Mouse (Mus musculus): Measurements from ENCODE around the gene Sergef. TPM values are rescaled to one million over a fixed set of nuclear protein-coding genes. Genes with fewer than 3 reads are reported as not detected.
A peak's percentile ranks its signal among the peaks of the same experiment; 100 is the strongest.

Sergef gene
- total RNA-seq, 2 experiments from 2014 or later: 8.7 to 10.6 TPM

DNA sequence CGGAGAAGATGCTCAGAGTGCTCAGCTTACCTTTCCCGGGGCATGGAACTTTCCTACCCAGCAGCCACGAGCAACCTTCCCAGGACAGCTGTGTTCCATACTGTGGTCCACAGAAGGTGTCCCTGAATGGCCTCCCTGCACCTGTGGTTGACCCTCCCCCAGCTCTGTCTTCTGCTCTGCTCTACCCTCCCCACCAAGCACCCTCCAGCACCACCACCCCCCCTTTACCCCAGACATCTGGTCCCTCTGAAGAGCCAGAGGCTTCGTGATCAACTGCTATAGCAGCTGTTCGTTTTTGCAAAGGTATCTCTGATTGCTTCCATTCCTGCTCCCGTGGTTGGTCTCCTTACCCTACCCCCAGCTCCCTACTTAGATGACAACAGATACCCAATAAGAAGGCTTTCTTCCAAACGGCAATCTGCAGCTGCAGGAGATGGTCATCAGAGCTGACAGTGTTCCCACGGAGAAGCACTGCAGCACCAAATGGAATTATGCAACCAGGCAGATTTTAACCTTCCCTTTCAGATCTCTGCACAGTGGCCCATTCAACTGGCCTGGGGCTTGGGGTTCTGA, 58.2 kb downstream of the Sergef start:
- DNase-seq (ENCODE audit: low spot score in 2 of 2): no peak

DNA sequence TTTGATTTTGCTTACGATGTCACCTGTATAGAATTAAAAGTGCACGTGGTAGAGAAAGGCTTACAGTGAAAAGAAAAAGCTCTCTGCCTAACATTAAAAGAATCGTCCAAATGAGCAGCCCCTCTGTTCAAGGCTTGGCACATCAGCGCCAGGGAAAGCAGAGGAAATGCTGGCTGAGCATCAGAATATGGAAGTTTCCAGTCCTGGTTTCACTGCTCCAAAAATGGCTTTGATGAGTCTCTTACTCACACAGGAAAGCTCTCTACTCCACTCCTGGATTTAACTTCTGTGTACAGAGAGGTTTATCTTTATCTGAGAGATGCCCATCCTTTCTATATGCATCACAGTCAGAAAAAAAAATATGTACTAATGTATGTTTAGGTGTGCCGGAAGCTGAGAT, 61.5 kb downstream of the Sergef start:
- DNase-seq (ENCODE audit: low spot score in 2 of 2): no peak

DNA sequence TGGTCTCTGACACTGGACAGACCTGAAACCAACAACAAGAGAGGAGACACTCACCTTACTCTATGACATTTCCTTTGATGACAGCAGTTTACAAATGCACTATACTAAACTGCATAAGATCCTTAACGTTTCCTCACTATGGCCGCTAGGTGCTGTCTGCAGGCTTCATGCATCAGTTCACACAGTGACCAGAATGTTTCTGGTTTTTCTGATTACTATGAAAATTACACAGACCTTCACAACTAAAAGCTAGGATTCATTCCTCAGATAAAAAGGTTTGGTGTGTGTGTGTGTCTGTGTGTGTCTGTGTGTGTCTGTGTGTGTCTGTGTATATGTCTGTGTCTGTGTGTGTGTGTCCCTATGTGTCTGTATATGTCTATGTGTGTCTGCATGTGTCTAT, 63.7 kb downstream of the Sergef start:
- no peak for DNase-seq (ENCODE audit: low spot score in 2 of 2)

DNA sequence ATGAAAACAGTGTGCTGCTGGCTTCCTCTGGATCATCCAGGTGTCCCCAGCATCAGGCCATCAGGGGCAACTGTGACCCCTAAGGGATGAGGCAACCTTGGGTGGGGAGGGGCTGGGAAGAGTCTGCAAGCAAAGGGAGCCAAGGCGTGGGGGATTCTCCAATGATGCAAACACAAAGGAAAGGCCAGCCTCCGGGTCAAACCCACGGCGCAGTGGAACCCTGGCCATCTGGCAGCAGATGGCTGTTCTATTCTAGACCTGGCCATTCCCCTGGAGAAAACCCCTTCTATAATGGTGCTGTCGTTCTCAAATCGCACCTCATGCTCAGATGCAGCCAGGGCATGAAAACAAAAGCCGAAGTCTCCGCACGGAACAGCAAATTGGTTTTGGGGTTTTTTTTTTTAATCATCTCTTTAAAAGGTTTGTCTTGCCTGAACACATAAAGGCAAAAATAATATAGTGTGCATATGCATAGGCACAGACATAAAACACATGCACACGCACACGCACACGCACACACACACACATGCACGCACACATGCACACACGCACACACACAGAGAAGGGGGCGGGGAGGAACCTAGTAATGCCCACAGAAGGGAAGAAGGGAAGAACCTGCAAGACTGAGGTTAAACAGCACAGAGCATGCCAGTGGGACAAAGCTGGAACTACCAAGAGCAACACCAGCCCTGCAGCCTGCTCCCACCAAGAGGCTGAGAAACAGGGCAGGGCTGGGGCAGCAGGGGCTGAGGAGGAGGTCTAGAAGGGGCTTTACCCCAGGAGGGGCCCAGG, 66.6 kb downstream of the Sergef start:
- DNase-seq (ENCODE audit: low spot score in 2 of 2): no peak

DNA sequence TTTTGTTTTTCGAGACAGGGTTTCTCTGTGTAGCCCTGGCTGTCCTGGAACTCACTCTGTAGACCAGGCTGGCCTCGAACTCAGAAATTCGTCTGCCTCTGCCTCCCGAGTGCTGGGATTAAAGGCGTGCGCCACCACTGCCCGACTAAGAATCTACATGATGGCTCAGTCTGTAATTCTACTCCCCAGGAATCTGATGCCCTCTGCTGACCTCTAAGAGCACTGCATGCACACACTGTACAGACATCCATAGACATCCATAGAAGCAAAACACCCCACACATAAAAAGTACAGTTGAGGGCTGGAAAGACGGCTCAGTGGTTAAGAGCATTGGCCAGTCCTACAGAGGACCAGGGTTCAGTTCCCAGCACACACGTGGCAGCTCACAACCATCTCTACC, 70.1 kb downstream of the Sergef start:
- DNase-seq (ENCODE audit: low spot score in 2 of 2): peak in 1 of 2 experiments; percentile 24

DNA sequence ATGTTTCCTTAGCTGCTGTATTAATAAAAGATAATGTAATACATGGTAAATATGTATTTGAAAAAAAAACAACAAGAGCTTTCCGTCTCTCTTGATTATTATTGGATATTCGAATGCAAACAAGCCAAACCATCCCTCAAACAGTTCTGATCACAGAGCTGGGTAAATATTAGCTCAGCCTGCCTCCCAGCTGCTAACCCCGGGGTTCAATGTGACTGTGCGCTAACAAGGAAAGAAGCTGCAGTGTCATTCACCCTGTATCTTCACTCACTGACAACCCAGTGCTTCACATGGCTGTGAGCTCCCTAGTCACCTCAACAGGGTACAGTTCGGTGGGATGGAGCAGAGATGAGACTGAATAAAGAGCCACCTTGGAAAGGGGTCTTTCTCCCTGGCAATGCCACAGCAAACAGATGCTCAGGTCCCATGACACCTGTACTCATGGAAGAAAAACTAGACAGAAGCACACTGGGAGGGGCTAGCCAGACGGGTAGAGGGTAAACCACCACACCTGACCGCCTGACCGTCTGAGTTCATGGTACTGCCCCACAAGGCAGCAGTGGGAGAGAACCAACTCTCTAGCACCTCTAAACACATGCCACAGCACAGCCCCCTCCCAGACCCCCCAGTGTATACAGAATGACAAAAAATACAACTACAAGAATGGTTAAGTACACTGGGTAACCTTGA, 73.1 kb downstream of the Sergef start:
- no peak for DNase-seq (ENCODE audit: low spot score in 2 of 2)

DNA sequence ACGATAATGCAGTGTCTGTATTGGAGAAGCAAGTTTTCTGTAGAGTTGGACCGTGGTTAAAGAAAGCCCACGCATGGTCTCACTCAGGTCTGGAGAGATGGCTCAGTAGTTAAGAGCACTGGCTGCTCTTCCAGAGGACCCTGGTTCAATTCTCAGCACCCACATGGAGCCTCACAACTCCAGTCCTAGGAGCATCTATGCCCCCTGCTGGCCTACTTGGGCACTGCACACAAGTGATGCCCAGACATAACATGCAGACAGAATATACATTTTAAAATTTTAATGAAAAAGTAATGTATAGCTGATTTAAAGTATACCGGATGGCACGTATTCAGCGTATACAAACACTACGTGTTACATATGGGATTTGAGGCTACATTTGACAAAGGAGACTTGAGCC, 74.2 kb downstream of the Sergef start:
- DNase-seq (ENCODE audit: low spot score in 2 of 2): no peak

DNA sequence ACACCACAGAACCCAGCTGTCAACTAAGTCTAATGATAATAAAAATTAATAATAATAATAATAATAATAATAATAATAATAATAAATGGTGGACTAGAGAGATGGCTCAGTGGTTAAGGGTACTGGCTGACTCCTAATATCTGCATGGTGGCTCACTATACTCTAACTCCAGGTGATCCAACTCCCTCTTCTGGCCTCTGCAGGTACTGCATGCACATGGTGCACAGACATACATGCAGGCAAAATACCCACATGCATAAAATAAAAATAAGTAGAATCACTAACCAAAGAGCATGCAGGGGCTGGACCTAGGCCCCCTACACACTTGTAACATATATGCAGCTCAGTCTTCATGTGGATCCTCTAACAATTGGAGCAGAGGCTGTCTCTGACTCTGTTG, 75.8 kb downstream of the Sergef start:
- DNase-seq (ENCODE audit: low spot score in 2 of 2): no peak

DNA sequence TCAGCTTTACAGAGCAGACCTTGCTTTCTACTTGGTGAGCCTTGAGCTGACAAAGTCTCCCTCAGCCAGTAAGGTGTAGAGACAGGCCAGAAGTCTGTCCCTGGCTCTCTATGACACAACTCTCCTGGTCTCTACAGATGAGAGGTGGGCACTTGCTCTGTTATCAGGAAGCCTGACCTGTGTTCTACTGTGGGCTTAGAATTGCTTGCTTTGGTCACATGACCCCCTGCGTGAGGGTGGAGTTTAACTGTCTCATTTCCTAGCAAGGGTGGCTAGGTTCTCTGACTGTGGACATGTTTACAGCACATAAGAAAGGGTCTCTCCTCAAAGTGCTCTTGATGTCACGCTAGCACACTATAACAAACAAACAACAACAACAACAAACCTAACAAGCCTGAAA, 79.5 kb downstream of the Sergef start:
- no peak for DNase-seq (ENCODE audit: low spot score in 2 of 2)

DNA sequence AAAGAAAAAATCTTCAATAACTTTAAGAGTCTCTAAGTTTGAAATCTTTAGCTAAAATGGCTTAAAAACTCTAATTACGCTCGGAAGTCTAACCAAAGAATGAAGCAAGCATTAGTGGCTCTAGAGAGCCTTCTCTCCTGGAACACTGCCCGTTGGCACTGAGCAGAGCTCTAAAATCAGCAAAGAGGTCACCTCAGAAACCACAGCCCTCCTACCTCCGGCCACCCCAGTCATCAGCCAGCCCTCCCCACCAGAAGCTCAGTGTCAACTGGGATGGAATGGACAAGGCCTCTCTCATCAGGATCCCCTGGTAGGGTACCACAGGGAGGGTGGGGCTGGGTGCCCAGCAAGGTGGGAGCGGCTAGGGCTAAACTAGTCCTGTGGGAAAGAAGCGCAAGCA, 80.0 kb downstream of the Sergef start:
- peak in 1 of 2 experiments; percentile 20 for DNase-seq (ENCODE audit: low spot score in 2 of 2)

DNA sequence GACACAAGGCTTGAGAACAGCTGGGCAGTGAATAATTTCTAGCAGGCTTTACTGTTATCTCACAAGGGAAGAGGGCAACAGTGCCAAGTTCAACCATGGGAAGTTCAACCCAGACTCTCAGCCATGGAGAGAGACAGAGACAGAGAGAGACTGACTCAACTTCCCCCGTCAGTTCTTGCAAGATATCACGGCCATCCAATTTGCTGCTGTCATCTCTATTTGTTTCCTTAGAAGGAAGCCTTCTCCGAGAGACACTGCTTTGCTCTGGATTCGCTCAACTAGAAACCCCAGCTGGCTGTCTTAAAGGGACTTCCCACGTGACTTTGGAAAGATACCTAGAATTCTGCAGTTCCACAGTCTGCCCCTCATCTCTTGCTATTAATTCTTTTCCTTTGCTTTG, 80.6 kb downstream of the Sergef start:
- DNase-seq (ENCODE audit: low spot score in 2 of 2): no peak

DNA sequence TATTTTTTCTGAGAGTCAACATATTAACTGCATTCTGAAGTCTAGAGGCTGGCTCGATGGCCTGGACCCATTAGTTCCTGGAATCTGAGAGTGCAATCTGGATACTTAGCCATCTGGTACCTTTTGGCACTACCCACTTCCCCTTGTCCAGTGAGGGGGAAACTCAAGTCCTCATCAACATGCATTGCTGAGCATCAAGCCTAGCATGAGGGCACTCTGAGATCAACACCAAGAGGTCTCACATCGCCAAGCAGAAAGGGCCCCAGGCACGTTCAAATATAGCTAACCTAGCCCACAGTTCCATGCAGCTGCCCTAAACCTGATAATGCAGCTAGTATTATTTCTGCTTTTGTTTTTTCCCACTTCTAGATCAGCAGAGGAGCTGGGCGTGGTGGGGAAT, 81.6 kb downstream of the Sergef start:
- no peak for DNase-seq (ENCODE audit: low spot score in 2 of 2)

DNA sequence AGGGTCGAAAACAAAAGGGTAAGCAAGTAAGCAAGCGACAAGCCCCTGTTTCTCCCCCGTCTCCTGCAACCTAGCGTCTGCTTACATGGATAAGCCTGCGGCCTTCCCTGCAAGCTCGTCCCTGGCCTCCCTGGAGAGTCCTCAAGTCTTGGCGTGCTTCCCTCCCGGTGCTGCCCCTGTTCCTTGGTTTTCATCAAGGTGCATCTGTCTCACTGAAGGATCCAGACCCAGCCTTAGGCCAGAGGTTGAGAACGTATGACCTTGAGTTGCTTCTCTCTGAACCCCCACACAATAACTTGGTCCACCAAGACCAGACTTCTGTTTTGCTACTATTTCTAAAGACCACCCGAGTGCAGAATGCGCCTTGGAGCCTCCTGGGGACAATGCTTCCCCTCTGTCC, 82.2 kb downstream of the Sergef start:
- DNase-seq (ENCODE audit: low spot score in 2 of 2): no peak

DNA sequence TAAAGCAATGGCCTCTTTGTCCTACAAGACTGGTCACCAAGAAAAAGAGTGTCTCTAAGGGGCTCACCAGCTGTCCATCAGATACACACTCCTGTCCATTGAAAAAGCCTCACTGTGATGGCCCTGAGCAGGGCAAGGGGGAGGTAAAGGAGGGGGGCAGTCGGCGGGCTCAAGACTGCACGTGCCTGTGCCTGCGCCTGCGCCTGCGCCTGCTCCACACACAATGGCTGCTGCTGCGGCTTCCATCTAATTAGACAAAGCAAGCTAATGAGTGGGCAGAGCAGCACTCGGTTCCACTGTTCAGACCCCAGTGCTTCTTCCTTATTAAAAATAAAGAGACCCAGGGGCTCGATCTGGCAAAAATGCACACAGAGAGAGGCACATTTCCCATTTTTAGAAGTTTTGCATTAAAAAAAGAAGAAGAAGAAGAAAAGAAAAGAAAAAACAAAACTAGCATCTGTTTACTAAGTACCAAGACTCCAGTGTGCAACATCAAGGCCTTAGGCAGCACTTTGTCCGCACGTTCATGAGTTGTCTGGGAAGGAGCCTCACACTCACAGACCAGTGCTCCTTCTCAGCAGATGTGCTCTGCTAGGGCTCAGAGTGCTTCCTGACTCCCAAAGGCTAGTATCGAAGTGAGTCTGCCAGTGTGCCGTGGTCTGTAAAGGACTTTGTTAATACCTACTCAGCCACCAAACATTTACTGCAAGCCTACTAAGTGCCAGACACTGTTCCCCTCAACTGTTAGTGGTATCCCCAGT, 83.1 kb downstream of the Sergef start:
- no peak for DNase-seq (ENCODE audit: low spot score in 2 of 2)

DNA sequence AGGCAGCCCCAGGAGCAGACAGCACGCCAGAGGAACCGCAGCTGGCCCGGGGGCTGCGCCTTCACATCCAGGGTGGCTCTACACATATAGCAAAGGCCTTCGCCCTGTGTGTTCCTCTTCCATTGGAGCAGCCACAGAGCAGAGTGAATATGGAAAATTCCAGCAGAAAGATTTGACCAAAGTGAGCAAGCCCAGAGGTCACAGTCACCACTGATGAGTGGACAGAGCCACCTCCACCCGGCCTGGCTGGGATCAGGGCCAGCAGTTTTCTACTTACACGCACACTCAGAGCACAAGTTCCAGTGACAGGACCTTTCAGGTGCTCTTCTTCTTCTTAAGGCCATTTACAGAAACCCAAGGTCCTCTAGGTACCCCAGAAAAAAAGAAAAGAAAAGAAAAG, 83.9 kb downstream of the Sergef start:
- DNase-seq (ENCODE audit: low spot score in 2 of 2): no peak

DNA sequence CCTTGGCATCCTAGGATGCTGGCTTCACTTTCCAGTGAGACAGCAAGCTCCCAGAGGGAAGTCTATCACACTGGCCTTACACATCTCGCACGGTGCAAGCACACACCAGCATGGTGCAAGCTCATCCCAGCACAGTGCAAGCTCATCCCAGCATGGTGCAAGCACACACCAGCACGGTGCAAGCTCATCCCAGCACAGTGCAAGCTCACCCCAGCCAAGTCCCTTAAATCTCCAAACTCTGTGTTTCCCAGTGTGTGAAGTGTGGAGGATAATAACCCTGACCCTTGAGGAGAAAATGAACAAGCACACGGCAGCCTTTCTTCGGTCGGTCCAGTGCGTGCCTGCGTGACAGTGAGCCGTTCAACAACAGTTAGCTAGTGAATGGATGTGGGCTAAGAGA, 84.8 kb downstream of the Sergef start:
- no peak for DNase-seq (ENCODE audit: low spot score in 2 of 2)

DNA sequence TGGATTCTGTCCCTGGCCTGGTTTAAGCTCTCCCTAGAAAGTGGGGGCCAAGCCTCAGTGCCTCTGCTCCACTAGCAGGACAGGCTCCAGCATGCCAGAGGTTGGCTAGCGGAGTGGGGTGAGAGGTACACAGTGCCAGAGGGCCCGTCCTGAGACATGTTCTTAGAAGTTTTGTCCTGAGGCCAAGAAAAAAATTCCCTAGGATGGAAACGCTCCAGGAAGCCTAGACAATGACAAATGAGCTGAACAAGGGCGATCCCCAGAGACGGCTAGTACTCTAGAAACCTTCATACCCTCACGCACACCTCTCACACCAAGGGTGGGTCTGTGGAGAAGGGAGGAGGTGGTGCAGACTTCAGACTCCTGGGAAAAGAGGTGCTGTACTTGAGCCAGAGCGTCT, 85.6 kb downstream of the Sergef start:
- DNase-seq (ENCODE audit: low spot score in 2 of 2): no peak

DNA sequence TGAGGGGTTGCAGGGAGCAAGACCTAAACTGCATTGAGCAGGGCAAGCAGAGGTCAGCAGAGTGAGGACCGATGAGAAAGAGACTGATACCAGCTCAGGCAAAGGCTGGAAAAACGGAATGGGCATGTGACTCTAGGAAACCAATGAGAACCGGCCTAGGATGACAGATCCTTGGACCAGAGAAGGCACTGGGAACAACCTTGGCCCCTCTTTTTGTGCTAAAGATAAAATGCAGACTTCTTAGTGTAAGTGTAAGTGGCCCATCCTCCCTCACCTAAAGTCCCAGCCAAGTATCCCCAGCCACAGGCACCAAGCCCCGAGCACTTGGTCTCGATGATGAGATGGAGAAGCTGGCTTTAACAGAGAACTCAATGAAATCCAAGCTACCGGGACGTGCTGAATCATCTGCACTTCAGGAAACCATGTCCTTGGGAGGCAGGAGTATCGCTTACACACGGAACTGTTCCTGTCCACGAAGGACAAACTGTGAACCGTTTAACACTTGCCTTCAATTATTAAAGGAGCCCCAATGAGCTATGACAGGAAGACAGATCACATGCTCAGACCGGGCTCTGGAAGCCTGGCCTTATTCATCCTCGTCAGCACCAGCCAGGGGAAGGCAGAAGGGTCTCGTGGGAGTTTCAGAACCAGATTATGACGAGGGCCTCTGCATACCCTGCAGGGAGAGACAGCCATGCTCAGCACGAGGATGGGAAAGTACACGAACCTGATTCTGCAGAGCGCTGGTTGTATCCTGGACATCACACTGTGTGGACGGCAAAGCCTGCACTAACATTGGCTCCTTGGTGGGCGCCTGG, 87.5 kb downstream of the Sergef start:
- no peak for DNase-seq (ENCODE audit: low spot score in 2 of 2)

DNA sequence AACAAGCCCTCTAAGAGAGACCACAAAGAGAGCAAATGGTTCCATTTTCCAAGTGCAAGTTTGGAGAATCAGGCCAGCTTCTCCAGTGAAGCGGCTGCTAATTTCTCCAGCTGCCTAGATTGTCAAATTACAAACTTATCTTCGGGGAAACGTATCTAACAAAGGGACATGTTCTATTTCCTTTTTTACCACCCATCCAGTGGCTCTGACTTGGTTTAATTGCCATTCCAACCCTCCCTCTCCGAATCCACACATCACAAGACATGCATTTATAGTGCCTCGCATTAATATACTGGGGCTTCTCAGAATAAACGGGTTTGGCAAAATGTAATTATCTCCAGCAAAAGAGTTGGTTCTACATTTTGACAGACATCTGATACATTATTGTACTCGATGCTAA, 88.4 kb downstream of the Sergef start:
- DNase-seq (ENCODE audit: low spot score in 2 of 2): no peak

DNA sequence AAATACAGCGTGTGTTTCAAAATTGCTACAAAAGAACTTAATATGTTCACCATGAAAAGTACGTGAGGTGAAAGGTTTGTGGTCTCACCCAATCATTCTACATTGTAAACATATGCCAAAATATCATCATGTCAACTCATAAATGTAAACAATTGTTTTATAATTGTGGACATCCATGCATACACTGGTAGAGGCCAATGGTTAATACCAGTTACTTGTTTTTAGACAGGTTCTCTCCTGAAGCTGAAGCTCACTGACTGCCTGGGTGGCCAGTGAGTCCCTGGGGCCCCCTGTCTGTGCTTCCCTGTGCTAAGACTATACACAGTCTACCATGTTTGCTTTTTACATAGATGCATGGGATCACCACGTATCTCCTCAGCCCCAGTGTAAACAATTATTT, 91.5 kb downstream of the Sergef start:
- DNase-seq (ENCODE audit: low spot score in 2 of 2): no peak

DNA sequence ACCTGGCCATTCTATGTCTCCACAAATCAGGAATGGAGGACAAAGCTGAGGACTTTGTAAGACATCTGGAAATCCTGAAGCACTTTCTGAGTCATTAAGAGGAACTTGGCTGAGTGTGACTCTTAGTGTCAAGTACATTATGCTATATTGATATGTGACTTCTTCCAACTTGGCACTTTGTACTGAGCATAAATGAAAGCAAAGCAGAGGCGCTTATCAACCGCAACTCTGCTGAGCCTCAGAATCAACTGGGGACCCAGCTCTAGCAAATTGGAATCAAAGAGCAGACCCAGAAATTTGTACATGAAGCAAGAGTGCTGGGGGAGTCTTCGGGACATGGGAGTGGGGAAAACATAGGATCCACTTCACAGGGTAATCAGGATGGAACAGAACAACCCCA, 92.0 kb downstream of the Sergef start:
- DNase-seq (ENCODE audit: low spot score in 2 of 2): no peak

All from gastrocnemius, postnatal 4 days (tissue).